Mouse (Mus musculus): ENCODE data around the gene Tmtc1. TPM values are rescaled to one million over a fixed set of nuclear protein-coding genes. Genes with fewer than 3 reads are reported as not detected.

The Tmtc1 gene
- polyA plus RNA-seq, 1 experiment from 2014 or later, result 2.9 TPM

DNA sequence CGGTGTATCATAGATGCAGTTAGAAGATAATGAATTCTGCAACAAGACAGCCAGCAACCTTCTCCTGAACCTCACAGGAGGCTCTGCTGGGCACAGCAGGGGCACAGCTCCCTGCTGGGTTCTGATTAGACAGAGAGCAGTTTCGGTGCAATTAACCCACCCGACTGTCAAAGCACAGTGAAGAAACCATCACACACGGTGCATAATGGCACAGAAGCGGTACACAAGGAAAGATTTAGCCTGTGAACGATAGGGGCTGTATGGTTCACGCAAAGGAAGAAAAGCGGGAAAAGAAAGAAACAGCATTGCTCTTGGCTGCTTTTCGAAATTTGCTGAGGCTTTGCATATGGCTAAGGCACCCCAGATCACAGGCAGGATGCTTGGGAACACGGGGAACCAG, 52.0 kb downstream of the Tmtc1 start:
- 51% methylated on average over 10 of the region's 10 CpGs for WGBS
- Histone ChIP-seq H3K9me3 (no peaks in the 10 kb centered on the region), H3K27me3 (no peaks in the 10 kb centered on the region), H3K27ac (peak overlapping the region; percentile 55; the same call in 1 of the 2 replicates), H3K9ac (no peak overlapping the region), H3K4me1 (peaks cover 40% of the 10 kb centered on the region), H3K4me3 (no peak overlapping the region), H3K4me2 (no peak overlapping the region), H3K36me3 (no peaks in the 10 kb centered on the region)
- ATAC-seq (ENCODE audit: borderline replicate concordance, extremely low read depth, low FRiP score, low TSS enrichment), result no peak

GRCm38 (mm10) chr6:148391286-148391685, 52.9 kb downstream of the Tmtc1 start:
- H3K9me3 ChIP-seq, result no peaks in the 10 kb centered on the region
- ATAC-seq (ENCODE audit: borderline replicate concordance, extremely low read depth, low FRiP score, low TSS enrichment), result peak; percentile 41; the same call in 1 of the 2 replicates
- H3K4me3 ChIP-seq, result no peak overlapping the region
- no peaks in the 10 kb centered on the region for H3K27me3 ChIP-seq
- H3K9ac ChIP-seq, result no peak overlapping the region
- no peaks in the 10 kb centered on the region for H3K36me3 ChIP-seq
- H3K4me1 ChIP-seq, result peaks cover 40% of the 10 kb centered on the region
- WGBS, result 59% methylated on average over 7 of the region's 7 CpGs
- H3K27ac ChIP-seq, result peak overlapping the region; percentile 77
- H3K4me2 ChIP-seq, result no peak overlapping the region

DNA sequence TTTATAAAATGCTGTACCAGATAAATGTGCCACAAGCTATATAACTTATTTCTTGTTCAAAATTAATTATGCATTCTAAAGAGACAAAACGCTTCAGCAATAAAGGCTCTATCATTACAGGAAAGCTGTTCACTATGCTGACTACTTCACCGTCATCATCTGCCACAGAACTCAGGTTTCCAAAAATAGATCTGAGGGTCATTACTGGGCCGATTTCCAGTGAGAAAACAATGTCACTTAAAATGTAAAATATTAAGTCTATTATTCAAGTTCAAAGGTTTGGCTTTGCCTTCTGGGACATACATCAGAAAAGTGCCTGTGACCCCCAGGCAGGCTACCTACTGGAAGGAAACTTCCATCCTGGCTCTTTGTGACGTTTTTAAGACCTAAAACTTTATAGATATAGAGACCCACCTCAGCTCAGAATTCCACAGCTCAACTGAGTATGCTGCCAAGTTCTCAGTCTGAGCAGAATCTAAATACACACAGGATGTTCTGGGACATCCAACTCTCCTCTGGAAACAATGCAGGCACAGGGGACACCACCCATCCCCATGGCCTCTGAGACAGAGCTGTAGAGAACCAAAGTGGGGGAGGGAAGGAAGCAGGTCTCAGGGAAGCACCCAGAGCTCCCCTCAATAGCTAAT, 53.4 kb downstream of the Tmtc1 start:
- WGBS, result 21% methylated on average over 4 of the region's 4 CpGs
- no peaks in the 10 kb centered on the region for H3K27me3 ChIP-seq
- no peak overlapping the region for H3K4me2 ChIP-seq
- peaks cover 41% of the 10 kb centered on the region for H3K4me1 ChIP-seq
- no peak overlapping the region for H3K4me3 ChIP-seq
- no peaks in the 10 kb centered on the region for H3K9me3 ChIP-seq
- H3K9ac ChIP-seq, result no peak overlapping the region
- peak overlapping the region; percentile 77 for H3K27ac ChIP-seq
- ATAC-seq (ENCODE audit: borderline replicate concordance, extremely low read depth, low FRiP score, low TSS enrichment), result peak; percentile 61; the same call in 1 of the 2 replicates
- no peaks in the 10 kb centered on the region for H3K36me3 ChIP-seq

GRCm38 (mm10) chr6:148387990-148388389, 56.2 kb downstream of the Tmtc1 start:
- Histone ChIP-seq H3K9ac (no peak overlapping the region), H3K9me3 (no peaks in the 10 kb centered on the region), H3K36me3 (no peaks in the 10 kb centered on the region), H3K4me3 (no peak overlapping the region), H3K4me2 (no peak overlapping the region), H3K27ac (peak overlapping the region; percentile 70), H3K27me3 (no peaks in the 10 kb centered on the region), H3K4me1 (peaks cover 57% of the 10 kb centered on the region)
- 36% methylated on average over 1 of the region's 1 CpGs for WGBS
- peak; percentile 48; the same call in 1 of the 2 replicates for ATAC-seq (ENCODE audit: borderline replicate concordance, extremely low read depth, low FRiP score, low TSS enrichment)

DNA sequence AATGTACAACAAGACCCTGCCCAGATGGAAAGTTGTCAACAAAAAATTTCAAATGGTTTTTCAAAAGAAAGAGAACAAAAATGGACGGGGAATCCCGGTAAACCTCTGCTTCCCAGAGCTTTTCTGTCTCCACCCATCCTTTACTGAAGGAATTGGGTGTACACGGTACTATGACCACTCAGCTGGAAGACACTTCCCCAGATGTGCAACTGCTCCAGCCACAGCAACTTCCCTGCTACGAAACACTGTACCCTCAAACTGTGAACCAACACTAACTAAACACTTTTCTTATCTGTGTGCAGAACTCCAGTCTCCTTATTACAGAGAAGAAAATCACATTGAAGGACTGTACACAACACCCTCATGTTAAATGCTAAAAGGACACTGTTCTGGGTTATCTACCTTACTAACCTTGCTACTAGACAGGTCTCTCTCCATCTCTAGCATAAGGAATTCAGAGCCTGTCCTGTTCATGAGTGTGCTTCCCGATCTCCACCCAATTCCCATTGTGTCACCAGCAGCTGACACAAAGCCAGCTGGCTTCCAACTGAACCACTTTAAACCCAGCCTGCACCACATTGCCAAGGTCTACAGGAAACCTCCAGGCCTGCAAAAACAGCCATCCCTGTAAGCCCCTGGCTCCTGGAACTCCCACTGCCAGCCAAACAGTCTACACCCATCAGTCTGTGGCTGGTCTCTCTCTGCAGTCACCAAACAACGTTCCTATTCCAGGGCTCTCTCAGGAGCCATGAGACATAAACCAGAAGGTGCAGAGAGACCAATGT, 59.9 kb downstream of the Tmtc1 start:
- H3K4me3 ChIP-seq, result no peak overlapping the region
- no peaks in the 10 kb centered on the region for H3K27me3 ChIP-seq
- ATAC-seq (ENCODE audit: borderline replicate concordance, extremely low read depth, low FRiP score, low TSS enrichment), result peak; percentile 58; the same call in 1 of the 2 replicates
- H3K4me1 ChIP-seq, result peaks cover 30% of the 10 kb centered on the region
- no peak overlapping the region for H3K4me2 ChIP-seq
- H3K36me3 ChIP-seq, result no peaks in the 10 kb centered on the region
- no peak overlapping the region for H3K9ac ChIP-seq
- H3K9me3 ChIP-seq, result no peaks in the 10 kb centered on the region
- peak overlapping the region; percentile 56 for H3K27ac ChIP-seq
- WGBS, result 43% methylated on average over 6 of the region's 6 CpGs

- no peak overlapping the region for H3K9ac ChIP-seq
- H3K27ac ChIP-seq, result no peak overlapping the region
- WGBS, result 77% methylated on average over 9 of the region's 9 CpGs
- no peak overlapping the region for H3K4me3 ChIP-seq
- no peaks in the 10 kb centered on the region for H3K36me3 ChIP-seq
- ATAC-seq (ENCODE audit: borderline replicate concordance, extremely low read depth, low FRiP score, low TSS enrichment), result peak; percentile 39; the same call in 1 of the 2 replicates
- H3K27me3 ChIP-seq, result no peaks in the 10 kb centered on the region
- H3K4me2 ChIP-seq, result no peak overlapping the region
- peaks cover 17% of the 10 kb centered on the region for H3K4me1 ChIP-seq
- H3K9me3 ChIP-seq, result no peaks in the 10 kb centered on the region
Observed at GRCm38 (mm10) chr6:148381163-148381782, 62.9 kb downstream of the Tmtc1 start.

DNA sequence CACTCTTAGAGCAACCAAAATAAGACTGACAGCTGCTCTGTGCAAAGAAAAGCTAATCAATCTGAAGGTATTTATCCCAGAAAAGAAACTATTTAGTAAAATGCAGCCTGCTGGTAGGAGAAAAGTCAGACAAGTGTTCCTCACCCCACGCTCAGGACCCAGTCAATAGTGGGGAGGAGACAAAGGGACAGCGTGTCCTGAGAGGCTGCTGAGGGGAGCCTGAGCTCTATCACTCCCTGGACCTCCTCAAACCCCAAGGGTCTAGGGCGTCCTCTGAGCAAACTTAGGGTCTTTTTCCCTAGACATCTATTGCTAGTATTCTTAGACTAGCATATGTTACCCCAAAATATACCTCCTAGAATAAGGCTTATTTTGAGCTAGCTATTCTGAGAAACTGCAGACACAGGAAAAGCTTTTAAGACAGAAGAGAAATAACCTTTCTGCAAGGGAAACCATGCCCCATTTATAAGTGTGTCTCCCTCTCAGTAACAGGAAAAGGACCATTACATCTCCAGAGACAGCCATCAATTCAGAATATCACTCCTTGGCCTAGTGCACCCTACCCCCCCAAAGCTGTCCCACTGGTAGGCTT, 68.5 kb downstream of the Tmtc1 start:
- Histone ChIP-seq H3K27ac (no peak overlapping the region), H3K9ac (no peak overlapping the region), H3K4me2 (no peak overlapping the region), H3K4me3 (no peak overlapping the region), H3K9me3 (no peaks in the 10 kb centered on the region), H3K4me1 (no peaks in the 10 kb centered on the region), H3K27me3 (no peaks in the 10 kb centered on the region), H3K36me3 (no peaks in the 10 kb centered on the region)
- WGBS, result 49% methylated on average over 3 of the region's 3 CpGs
- ATAC-seq (ENCODE audit: borderline replicate concordance, extremely low read depth, low FRiP score, low TSS enrichment), result no peak

DNA sequence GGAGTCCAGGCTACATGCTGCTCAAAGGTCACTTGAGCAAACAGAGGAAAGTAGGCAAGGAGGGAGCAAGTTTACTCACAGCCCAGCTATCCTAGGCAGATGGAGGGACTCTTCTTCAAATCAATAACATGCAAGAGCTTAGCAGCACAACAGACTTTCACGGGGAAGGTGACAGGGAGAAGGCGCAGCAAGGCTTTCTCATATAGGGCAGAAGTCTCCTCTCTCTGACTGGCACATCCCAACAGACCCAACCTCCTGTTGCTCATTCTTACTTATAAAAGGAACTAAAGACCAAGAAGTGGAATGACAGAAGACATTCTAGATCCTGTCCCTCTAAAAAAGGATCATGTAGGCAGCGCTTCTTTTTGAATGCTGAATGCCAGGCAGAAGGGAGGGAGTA, 69.2 kb downstream of the Tmtc1 start:
- ATAC-seq (ENCODE audit: borderline replicate concordance, extremely low read depth, low FRiP score, low TSS enrichment), result no peak
- no peaks in the 10 kb centered on the region for H3K27me3 ChIP-seq
- H3K4me2 ChIP-seq, result no peak overlapping the region
- H3K4me1 ChIP-seq, result no peaks in the 10 kb centered on the region
- no peak overlapping the region for H3K27ac ChIP-seq
- H3K9me3 ChIP-seq, result no peaks in the 10 kb centered on the region
- no peak overlapping the region for H3K4me3 ChIP-seq
- no peak overlapping the region for H3K9ac ChIP-seq
- WGBS, result 68% methylated on average over 3 of the region's 3 CpGs
- no peaks in the 10 kb centered on the region for H3K36me3 ChIP-seq

DNA sequence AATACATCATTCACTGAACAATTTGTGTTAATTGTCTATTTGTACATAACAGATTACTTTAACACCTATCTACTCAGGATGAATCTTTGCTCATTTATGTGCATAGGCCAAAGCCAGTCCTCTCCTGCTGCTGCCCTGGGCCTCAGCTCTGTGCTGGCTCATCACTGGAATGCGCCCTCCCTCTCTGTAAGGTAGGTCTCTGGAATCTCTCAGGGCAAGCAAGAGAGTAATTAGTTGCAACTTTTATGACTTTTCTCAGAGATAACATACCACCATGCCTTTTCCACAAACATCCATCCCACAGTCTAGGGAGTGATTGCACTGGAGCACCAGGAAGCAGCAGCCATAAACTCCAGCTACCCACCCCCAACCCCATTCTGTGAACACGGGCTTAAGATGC, 70.7 kb downstream of the Tmtc1 start:
- no peak overlapping the region for H3K9ac ChIP-seq
- ATAC-seq (ENCODE audit: borderline replicate concordance, extremely low read depth, low FRiP score, low TSS enrichment), result no peak
- H3K27me3 ChIP-seq, result no peaks in the 10 kb centered on the region
- no peak overlapping the region for H3K4me2 ChIP-seq
- WGBS, result 56% methylated on average over 2 of the region's 2 CpGs
- no peak overlapping the region for H3K27ac ChIP-seq
- no peaks in the 10 kb centered on the region for H3K4me1 ChIP-seq
- H3K36me3 ChIP-seq, result no peaks in the 10 kb centered on the region
- no peaks in the 10 kb centered on the region for H3K9me3 ChIP-seq
- H3K4me3 ChIP-seq, result no peak overlapping the region

DNA sequence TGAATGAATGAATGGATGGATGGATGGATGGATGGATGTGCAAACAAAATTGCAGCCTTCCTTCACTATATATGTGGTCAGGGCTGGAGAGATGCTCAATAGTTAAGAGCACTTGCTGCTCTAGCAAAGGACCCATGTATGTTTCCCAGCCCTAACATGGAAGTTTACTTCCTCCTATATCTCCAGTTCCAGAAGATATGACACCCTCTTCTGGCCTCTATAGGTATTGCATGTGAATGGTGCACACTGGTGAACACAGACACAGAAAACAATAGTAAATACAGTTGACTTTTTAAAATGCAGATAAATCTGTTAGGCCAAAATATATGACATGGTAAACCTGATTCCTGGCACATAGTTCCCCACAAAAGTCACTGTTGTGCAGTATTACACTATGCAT, 73.0 kb downstream of the Tmtc1 start:
- Histone ChIP-seq H3K27ac (no peak overlapping the region), H3K36me3 (no peaks in the 10 kb centered on the region), H3K27me3 (no peaks in the 10 kb centered on the region), H3K4me1 (no peaks in the 10 kb centered on the region), H3K9ac (no peak overlapping the region), H3K9me3 (no peaks in the 10 kb centered on the region), H3K4me3 (no peak overlapping the region), H3K4me2 (no peak overlapping the region)
- ATAC-seq (ENCODE audit: borderline replicate concordance, extremely low read depth, low FRiP score, low TSS enrichment), result no peak

DNA sequence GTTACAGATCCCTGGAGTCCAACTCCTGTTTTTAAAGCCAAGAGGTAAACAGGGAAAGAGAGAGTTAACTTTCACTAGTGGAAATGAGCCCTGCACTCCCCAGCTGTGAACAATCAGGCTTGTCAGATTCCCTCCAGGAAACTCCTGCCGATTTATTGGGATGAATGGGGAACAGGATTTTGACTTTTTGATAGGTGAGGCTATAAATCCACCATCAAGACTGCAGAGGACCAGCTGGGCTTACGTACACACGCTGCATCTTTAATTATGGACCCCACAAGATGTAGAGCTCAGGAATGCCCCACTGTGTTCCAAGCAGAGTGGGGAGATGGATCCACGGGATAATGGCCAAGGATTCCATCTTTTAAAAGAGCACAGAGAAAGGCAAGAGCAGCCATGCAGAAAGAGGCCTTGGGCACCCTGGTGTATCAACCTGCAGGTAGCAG, 77.1 kb downstream of the Tmtc1 start:
- no peaks in the 10 kb centered on the region for H3K36me3 ChIP-seq
- no peak overlapping the region for H3K4me2 ChIP-seq
- 43% methylated on average over 4 of the region's 4 CpGs for WGBS
- no peaks in the 10 kb centered on the region for H3K4me1 ChIP-seq
- no peaks in the 10 kb centered on the region for H3K9me3 ChIP-seq
- no peak overlapping the region for H3K4me3 ChIP-seq
- H3K9ac ChIP-seq, result no peak overlapping the region
- no peaks in the 10 kb centered on the region for H3K27me3 ChIP-seq
- ATAC-seq (ENCODE audit: borderline replicate concordance, extremely low read depth, low FRiP score, low TSS enrichment), result no peak
- H3K27ac ChIP-seq, result no peak overlapping the region

DNA sequence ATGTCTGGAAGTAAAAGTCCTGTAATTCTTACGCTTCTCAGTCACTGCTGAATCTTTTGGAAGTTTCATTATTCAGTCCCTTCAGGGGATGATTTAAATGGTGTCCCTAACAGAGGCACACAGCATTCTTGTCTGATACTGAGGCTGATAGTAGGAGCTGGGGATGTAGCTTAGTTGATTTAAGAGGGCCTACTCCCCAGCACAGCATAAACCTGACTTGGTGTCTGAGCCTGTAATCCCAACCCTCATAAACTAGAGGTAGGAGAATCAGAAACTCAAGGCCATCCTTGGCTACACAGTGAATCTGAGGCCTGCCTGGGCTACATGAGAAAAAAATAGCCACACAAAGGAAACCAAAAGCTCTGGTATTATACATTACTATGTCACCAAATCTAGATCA, 77.6 kb downstream of the Tmtc1 start:
- no peaks in the 10 kb centered on the region for H3K9me3 ChIP-seq
- H3K9ac ChIP-seq, result no peak overlapping the region
- no peak overlapping the region for H3K4me3 ChIP-seq
- no peak for ATAC-seq (ENCODE audit: borderline replicate concordance, extremely low read depth, low FRiP score, low TSS enrichment)
- 85% methylated on average over 1 of the region's 1 CpGs for WGBS
- no peaks in the 10 kb centered on the region for H3K36me3 ChIP-seq
- no peaks in the 10 kb centered on the region for H3K4me1 ChIP-seq
- H3K27ac ChIP-seq, result no peak overlapping the region
- no peaks in the 10 kb centered on the region for H3K27me3 ChIP-seq
- no peak overlapping the region for H3K4me2 ChIP-seq
